Mouse (Mus musculus) liver, embryonic 18 days (tissue): ENCODE results near the gene Hmx2. TPM values are rescaled to one million over a fixed set of nuclear protein-coding genes. Genes with fewer than 3 reads are reported as not detected.

Source experiments
- polyA plus RNA-seq: library from polyadenylated mRNA; depleted of rRNA; stranded (reverse); fragments of >200 nt; gene quantifications from 2 replicates; pipeline ENCODE4 v1.2.3, GENCODE M21; 2012; rRNA removed

Hmx2 gene
- polyA plus RNA-seq: not detected in 2 replicates

GRCm38 (mm10) chr7:131548473-131548872 lies at the start of gene Hmx2:
Hmx2 (plus strand) TSS chr7:131548773.

GRCm38 (mm10) chr7:131542115-131542871 lies 6.3 kb upstream of the Hmx2 start, which contains the start of gene Hmx3:
Hmx3 (plus strand) TSS chr7:131542867.

GRCm38 (mm10) chr7:131559986-131560696 lies 11.6 kb downstream of the Hmx2 start, which contains the start of gene Bub3:
Bub3 (plus strand) TSS chr7:131560222.

Other genes starting within 250 kb of the Hmx2 start
- 0.02 TPM in 1 of 2 replicates, not detected in the other for gene Cuzd1, start 226.5 kb upstream of the Hmx2 start, polyA plus RNA-seq
- 0.08 and 0.14 TPM in 2 replicates for gene Fam24b, start 219.3 kb upstream of the Hmx2 start, polyA plus RNA-seq
- not detected in 2 replicates for gene Fam24a, start 214.9 kb upstream of the Hmx2 start, polyA plus RNA-seq
- gene 2310057M21Rik, start 186.0 kb upstream of the Hmx2 start, polyA plus RNA-seq: 3.1 and 3.6 TPM in 2 replicates
- gene Pstk, start 177.6 kb upstream of the Hmx2 start, polyA plus RNA-seq: 16.8 TPM in 2 replicates
- 6.4 TPM in 2 replicates for gene Ikzf5, start 138.3 kb upstream of the Hmx2 start, polyA plus RNA-seq
- gene Acadsb, start 138.2 kb upstream of the Hmx2 start, polyA plus RNA-seq: 13.7 and 13.9 TPM in 2 replicates
- gene Hmx3, start 5.9 kb upstream of the Hmx2 start, polyA plus RNA-seq: not detected in 2 replicates
- gene Bub3, start 11.4 kb downstream of the Hmx2 start, polyA plus RNA-seq: 54.2 and 55.3 TPM in 2 replicates